Mouse (Mus musculus) left cerebral cortex, adult 9 months (tissue): Measurements from ENCODE around the gene AI481877.
A peak's percentile ranks its signal among the peaks of the same experiment; 100 is the strongest.

ENCODE experiments used
- DNase-seq, 2 experiments: peaks; one replicate each; pipeline ENCODE4 v3.0.0; 2022; ENCODE audit warnings: low spot score in 2 of 2

The AI481877 gene

DNA sequence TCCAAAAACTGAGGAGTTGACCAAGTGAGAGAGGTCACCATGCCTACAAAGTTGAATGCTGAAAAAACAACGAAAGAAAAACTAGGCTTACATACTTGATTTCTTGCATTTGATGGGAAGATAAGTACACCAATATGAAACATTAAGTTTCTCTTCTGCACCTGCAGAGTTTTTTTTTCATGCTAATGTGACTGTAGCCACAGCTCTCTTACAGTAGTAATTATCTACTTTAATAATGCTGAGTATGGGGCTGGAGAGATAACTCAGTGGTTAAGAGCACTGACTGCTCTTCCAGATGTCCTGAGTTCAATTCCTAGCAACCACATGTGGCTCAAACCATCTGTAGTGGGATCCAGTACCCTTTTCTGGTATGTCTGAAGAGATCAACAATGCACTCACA, 13.7 kb downstream of the AI481877 start:
- no peak for DNase-seq

DNA sequence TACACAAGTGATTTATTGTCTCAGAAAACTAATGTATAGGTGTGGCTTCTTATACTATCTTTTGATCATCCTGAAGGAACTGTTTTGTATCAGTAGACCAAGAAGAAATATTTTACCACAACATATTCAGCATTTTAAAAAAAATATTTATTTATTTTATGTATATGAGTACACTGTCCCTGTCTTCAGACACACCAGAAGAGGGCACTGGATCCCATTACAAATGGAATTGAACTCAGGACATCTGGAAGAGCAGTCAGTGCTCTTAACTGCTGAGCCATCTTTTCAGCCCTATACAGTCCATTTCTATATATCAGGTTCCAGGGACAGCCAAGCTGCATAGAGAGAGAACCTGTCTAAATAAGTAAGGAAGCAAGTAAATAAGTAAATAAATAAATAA, 15.2 kb downstream of the AI481877 start:
- no peak for DNase-seq

DNA sequence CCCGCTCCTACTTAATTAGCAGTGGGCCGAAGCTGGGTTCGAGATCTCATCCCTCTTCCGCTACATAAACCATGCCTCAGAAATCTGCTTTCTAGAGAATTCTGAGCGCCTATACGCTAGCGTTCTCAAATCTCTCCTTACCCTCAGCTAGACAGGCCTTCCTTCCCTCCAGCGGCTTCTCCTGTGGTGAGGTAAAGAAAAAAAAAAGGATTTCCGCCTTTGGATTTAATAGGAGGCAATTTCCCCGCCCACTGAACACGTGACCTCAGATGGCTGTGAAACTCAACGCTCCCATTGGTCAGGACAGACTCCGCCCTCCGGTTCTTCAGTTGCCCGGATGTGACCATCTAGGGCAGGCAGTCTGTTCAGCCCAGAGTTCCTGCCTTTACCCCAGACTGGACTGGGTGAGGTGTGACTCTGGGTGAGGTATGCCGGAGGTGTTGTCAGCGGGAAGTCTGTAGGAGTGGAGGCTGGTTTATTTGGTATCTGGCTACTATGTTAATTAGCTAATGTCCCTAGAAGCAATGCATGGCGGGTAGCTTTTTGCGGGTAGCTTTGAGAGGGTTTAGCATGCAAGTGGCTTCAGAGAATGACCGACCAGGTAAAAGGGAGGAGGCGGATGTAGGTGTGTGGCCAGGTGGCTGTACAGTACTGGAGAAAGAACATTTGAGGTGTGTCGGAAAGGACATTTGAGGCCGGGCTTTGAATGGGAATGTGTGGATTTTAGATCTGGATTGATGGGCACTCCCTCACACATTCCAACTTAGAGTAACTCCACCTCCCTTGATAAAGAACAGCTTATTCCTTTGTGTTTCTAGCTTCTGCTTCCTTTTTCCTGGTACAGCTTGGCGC, 20.9 kb downstream of the AI481877 start:
- DNase-seq: no peak

DNA sequence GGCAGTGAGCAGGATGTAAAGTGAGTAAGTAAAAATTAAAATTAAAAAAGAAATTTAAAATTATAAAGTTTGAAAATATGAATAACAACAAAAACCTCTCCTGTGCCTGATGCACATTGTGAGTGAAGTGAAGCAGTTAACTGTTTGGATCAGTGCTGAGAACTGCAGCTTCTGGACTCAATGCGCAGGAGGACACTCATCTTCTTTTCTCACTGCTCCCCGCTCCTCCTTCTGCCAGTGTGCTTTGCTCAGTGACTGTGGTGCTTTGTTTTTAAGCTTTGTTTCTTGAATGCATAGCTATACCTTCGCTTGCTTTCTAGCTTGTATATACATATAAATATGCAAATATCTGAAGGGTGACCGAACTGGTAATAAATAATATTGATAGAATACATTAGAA, 30.1 kb downstream of the AI481877 start:
- no peak for DNase-seq

DNA sequence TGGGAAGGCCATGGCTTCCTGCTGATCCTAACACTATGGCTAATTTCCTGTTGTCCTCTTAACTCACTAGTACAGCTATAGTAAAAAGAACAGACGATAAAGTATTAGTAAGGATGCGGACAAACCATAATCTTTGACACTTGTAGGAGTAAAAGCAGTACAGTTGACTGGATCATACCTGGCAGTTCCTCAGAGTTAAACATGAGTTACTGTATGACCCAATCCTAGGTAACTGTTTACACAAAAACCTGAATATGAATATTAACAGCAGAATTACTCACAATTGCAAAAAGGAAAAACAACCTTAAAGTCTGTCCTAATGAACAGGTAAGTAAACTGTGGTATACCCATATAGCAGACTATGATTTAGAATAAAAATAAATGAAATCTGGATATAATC, 30.9 kb downstream of the AI481877 start:
- no peak for DNase-seq

DNA sequence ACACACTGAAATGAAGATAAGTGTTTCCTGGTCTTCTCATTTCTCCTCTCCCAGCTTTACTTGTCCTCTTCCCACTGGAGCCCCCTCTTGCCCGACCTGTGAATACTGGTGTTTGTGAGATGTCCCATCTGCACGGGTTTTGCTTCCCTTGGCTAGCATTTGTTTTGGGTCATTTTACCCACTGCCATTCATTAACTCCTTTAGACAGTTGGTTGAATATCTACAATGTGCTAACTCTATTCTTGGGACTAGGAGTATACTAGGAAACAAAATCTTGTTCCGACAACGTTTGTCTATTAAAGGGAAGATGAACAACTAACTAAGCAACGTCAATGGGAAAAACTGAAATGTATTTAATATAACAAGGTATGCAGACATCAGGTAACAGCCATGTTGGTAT, 32.1 kb downstream of the AI481877 start:
- no peak for DNase-seq

DNA sequence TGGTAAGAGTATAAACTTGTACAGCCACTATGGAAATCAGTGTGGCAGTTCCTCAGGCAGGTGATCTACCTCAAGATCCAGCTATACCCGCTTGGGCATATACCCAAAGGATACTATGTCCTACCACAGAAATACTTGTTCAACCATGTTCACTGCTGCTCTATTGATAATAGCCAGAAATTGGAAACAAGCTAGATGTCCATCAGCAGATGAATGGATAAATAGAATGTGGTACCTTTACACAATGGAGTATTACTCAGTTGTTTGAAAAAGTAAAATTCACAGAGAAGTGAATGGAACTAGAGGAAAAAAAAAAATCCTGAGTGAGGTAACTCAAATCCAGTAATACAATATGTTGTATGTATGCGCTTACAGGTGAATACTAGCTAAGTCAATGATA, 34.6 kb downstream of the AI481877 start:
- no peak for DNase-seq

DNA sequence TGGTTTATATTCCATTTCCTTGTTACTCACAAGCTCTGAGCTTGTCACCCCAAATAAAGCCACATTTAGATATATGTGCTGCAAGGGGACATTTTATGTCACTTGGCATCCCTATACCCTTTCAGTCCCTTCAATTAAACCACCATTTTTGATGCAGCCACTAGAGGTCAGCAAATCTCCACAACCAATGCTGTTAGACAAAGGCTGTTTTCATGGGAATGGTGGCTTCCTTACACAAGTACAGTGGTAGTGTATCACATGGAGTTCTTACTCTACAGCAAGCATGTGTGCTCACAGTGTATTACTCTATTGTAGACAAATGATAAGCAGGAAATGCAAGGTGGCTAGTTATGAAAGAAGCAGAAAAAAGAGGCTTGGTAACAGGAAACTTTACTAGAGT, 42.4 kb downstream of the AI481877 start:
- DNase-seq: peak; percentile 25 to 86

DNA sequence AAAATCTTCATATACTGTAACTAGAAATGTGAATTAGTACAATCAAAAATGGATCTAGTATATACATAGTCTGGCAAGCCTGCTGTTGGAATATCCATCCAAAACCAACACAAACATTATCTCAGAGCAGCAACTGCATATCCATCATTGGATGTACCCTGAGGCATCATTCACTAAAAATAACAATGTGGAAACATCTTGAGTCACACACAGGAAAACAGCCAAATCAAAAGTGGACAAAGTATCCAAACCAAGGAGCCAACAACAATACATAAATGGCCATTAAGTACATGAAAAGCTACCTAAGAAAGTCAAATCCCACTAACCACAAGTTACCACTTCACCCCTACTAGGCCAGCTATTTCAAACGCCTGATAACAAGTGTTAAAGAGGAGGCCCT, 49.4 kb downstream of the AI481877 start:
- no peak for DNase-seq

DNA sequence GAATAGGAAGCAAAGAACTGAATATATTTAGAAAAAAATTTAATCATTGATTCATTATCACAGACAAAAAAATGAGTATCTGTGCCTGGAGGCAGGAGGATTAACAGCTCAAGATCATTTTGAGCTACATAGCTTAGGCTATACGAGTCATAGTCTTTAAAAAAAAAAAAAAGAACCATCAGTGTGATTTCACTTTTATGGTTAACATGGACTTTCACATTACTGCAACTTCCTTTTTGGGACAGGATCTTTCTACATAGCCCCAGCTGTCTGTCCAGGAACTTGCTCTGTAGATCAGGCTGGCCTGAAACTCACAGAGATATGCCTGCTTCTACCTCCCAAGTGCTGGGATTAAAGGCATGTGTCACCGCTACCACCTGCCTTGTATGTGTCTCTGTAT, 55.4 kb downstream of the AI481877 start:
- DNase-seq: no peak

DNA sequence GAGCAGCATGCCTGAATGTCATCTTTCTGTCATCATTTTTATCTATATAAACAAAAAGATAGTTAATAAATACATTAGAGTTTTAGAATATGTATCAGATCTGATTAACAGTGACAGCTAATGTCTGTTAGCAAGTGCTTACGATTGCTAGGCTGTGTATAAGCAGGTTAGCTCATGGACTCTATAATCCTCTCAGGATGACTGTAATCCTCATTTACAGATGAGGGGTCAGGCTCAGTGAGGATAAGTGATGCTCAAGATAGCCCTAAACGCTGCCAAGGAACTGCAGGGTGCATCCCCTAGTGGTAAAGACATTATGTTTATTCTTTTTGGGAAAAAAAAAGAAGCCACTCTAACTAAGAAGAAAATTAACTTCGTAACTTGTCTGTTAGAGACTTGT, 69.5 kb downstream of the AI481877 start:
- no peak for DNase-seq

DNA sequence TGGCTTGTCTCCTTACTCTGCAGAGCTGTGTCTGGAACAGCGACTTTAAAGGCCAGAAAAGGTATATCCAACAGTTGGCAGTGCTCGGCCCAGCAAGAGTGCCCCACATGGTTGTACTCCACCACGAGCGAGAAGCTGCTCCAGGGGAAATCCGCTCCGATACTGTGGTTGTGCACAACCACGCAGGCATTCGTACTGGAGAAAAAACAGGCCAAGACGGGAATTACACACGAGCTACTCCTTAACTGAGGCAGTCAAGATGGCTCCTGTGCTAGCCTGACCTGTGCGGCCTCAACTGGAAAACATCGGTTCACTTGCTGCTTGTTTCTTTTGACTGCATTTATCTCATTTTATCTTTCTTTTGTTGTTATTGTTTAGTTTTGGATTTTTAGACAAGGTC, 76.3 kb downstream of the AI481877 start:
- no peak for DNase-seq

DNA sequence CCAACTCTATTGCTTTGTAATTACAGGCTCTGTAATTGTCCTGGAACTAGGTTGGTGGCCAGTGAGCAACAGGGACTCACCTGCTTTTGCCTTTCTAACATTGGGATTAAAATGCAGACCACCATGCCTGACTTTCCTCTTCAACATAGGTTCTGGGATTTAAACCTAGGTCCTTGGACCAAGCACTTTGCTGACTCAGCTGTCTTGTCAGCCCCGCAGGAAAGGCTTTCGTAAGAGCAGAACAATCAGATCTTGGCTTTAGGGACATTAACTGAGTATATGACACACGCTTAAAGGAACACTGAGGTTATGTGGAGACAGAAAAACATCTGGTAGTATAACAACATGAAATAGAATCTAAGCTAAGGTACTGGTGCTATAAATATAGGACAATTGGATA, 80.9 kb downstream of the AI481877 start:
- DNase-seq: no peak

DNA sequence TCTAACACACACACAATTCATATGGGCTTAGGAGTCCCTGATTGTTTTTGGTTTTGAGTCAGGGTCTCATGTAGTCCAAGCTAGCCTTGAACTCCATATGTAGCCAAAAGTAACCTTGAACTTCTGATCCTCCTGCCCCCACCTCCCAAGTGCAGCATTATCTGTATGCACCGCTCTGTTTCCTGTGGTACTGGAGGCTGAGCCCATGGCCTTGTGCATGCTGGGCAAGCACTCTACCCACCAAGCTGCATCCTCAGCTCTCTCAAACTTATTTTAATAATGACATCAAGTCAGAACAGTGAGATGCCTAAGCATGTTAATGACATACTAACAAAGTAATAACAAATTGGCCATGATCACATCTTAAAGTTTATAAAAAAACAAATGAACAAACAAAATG, 87.7 kb downstream of the AI481877 start:
- DNase-seq: no peak

DNA sequence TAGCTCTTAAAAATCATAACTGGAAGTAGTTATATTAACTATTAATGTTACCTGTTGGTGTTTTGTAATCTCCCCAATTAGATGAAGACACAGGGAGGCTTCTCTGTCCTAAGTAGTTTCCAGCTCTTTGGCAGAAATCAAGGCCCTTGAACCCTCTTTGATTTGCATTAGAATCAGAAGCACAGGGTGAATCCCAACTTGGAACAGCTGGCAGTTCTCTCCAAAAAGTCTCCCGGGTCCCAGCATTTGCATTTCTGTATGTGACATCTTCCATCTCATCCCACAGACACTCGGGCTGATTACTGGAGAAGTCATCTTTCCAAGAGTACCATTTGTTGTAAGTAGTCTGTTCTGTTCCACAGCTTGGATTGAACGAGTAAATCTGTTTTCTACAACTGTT, 91.6 kb downstream of the AI481877 start:
- no peak for DNase-seq

DNA sequence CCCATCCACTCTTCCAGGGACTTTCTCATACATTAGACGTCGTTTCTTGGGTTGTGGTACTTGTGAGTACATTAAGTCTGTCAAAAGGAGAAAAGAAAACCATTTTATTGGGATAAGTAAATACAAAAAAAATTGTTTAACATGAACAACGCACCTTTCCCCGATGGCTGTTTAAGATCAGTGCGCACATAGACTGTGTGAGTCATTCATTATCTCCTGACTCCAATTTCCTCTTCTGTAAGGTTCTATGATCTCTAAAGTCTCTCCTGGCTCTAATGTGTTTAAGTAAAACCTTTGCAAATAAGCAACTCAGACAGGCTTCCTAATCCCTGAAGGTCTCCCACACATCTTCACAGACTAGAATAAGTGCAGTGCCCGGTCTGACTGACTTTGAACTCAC, 94.9 kb downstream of the AI481877 start:
- DNase-seq: no peak

DNA sequence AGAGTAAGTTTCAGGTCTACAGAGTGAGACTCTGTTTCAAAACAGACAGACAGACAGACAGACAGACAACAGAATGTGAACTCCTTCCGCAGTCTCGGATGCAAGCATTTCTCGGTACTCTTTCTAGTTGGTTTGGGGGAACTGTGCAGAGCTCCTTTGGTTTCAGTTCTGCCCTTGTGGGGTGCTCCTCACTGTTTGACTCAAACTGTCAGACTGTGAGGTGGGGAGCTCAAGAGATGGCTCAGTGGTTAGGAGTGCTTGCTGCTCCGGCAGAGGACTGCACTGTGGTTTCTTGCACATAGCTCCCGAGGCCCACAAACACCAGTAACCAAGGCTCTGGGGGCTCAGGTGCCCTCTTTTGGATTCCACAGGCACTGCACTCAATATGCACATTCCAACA, 95.7 kb downstream of the AI481877 start:
- peak in 1 of 2 experiments; percentile 13 for DNase-seq

DNA sequence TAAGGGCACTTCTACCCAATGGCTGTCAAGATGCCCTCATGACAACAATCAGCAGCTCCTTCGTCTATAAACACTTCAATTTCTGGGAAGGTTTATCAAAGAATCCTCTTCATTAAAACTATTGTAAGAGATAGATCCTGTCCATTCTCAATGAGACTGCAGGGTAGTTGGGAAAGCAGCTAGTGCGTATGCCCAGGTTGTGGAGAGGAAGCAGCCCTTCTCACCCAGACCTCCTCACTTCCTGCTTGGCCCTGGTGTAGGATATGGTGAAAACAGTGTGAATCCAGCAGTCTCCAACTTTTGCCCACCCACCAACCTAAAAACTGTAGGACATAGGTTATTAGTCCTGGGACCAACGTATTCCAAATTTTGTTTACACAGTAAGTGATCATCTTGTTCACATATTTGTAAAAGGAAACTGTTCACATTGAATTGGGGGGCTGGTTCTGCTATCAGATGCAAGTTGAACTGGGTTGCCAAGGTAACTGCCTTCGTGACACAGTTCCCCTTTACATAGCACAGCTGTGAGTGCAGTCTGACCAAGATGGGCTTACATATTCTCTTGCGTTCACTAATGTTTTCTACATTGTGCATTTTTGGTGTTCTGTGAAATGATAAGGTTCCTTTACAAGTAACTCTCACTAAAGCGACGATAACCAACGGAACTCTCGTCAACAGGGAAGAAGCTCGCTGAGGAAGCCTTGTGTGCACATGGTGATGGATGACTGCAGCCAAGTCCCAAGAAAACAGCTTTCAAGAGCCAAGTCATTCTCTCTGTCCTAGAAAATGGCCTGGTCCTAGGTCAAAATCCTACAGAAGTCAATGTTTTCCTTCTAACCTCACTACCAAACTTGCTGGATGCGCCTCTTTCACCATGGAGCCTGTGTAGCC, 98.1 kb downstream of the AI481877 start:
- DNase-seq: no peak

DNA sequence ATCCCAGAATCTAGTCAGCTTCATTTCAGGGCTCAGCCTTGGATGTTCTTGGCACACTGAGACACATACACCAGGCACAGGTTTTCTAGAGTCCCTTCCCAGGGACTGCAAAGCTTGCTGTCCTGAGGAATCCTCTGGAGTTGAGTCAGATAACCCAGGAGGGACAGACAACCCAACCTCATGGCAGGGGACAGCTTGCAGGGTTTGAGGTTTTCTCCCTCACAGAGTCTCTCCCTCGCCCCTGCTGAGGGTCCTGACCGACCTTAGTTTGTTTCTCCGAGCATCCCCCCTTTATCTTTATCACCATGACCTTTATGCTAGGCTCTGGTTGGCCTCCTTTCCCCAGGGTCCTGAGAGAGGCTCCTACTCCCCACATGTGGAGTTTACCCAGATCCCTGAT, 101.3 kb downstream of the AI481877 start:
- DNase-seq: no peak

DNA sequence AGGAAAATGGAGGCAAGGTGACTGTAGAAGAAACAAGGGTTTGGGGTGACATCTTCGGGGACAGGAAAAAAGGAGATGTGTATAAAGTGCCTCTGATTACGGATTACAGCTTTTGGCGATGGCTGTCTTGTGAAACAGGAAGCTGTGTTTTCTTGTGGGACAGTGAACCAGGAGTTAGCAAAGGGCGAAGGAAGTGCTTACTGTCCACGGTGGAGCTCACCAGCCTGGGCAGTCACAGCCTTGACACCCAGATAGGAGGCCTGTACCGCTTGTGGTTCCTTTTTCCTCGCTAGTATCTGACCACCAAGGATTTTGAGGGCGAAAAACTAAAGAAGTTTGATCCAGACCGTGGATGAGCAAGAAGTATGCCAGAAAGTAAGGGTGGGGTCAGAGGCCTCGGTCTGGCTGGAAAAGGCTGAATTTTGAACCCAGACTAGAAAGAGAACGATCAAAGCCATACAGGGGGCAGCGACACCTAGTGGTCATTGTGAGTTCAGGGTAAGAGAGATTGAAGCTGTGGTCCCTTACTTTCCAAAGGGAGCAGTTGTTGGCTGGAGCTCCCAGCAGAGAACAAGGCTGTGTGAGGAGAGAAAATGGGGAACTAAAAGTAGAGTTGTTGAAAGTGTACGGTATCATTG, 102.2 kb downstream of the AI481877 start:
- DNase-seq: peak in 1 of 2 experiments; percentile 76

DNA sequence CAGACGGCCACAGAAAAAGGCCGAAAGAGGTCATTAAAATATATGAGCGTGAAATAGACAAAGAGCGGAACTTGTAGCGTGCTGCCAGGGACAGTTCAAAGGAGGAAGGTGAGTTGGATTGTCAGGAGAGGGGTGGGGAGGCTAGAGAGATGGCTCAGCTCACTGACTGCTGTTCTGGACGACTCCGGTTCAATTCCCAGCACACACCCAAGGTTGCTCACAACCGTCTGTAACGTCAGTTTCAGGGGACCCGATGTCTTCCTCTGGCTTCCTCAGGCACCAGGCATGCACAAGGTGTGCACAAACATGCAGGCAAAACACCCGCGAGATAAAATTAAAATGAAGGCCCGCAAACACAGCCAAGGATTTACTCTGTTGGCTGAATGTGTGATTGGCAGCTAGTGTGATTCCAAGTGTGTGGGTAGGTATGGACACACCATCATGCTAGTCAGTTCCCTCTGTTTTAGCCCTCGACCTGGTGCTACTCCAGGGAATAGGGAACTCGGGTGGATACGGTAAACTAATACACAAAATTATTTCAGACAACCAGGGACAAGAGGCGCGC, 102.9 kb downstream of the AI481877 start:
- DNase-seq: no peak
